Mouse (Mus musculus): ENCODE measurements around the gene Vmn1r117.
"Not testable (repeated sequence)": the region's sequence is repeated elsewhere in the genome, so short reads cannot be mapped to it uniquely, and the experiment has no call there.

Vmn1r117 gene

GRCm38 (mm10) chr7:20884021-20884420 is at the start of gene Vmn1r117:
Gene Vmn1r117 (minus strand): TSS chr7:20884121.
- not testable (repeated sequence) for DNase-seq

DNA sequence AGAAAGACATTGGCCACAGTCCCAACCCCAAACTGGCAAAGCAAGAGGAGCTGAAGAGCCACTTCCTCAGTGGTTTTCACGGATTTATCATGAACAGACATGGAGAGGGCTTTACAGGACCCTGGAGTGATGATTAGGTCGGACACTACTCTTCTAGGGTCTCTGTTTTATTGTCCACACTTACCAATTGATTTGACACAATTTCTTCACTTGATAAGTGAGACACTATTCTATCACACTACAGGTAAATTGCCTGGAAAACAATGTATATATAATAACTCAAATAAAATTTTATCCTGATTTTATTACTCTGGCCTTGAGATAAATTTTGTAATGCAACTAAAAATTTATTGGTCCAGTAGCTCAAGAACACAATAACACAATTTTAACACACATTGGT is 28.3 kb upstream of the Vmn1r117 start, which contains the start of gene Vmn1r118:
Gene Vmn1r118, minus strand, starts transcription at position 101 of the 400 bp plus-strand sequence.
- DNase-seq: not testable (repeated sequence)

GRCm38 (mm10) chr7:20871956-20872355 is 12.0 kb downstream of the Vmn1r117 start, which contains the start of gene Vmn1r116:
Gene Vmn1r116 (plus strand): TSS chr7:20872256.
- not testable (repeated sequence) for DNase-seq

- DNase-seq: not testable (repeated sequence)
Measured at GRCm38 (mm10) chr7:20844885-20845284, 39.0 kb downstream of the Vmn1r117 start, which contains the start of gene Vmn1r115. Gene Vmn1r115 (minus strand): TSS chr7:20844985.
